Mouse (Mus musculus) liver, embryonic 15.5 days (tissue): ENCODE data around the gene Sorcs2. TPM values are rescaled to one million over a fixed set of nuclear protein-coding genes. Genes with fewer than 3 reads are reported as not detected.

Source experiments
- ATAC-seq: fragments of 200-750 bp; cut with Nextera tagmentation; 2 replicates; pipeline ENCODE4 v1.8.0; 2017; ENCODE audit warnings: moderate number of reproducible peaks, mild to moderate bottlenecking, moderate library complexity; ENCODE audit not compliant: insufficient read depth
- H3K27ac ChIP-seq: fragments of 300-500 bp; sonication (generic); replicated peaks from 2 replicates; pipeline ENCODE4 v1.5.1; 2015; ENCODE audit warnings: mild to moderate bottlenecking, inconsistent platforms
- H3K27me3 ChIP-seq: fragments of 300-500 bp; sonication (generic); 2 replicates; pipeline ENCODE4 v1.6.1; 2015; ENCODE audit warnings: mild to moderate bottlenecking, inconsistent platforms
- H3K36me3 ChIP-seq: fragments of 300-500 bp; sonication (generic); replicated peaks from 2 replicates; pipeline ENCODE4 v1.6.1; 2015; ENCODE audit warnings: moderate library complexity, mild to moderate bottlenecking, inconsistent platforms
- H3K4me1 ChIP-seq: fragments of 300-500 bp; sonication (generic); replicated peaks from 2 replicates; pipeline ENCODE4 v1.6.1; 2015; ENCODE audit warnings: inconsistent platforms
- H3K4me2 ChIP-seq: fragments of 300-500 bp; sonication (generic); 2 replicates; pipeline ENCODE4 v1.6.1; 2015; ENCODE audit warnings: moderate library complexity, mild to moderate bottlenecking, inconsistent platforms
- H3K4me3 ChIP-seq: fragments of 300-500 bp; sonication (generic); replicated peaks from 2 replicates; pipeline ENCODE4 v1.5.1; 2015; ENCODE audit warnings: mild to moderate bottlenecking, inconsistent platforms
- H3K9ac ChIP-seq: fragments of 300-500 bp; sonication (generic); 2 replicates; pipeline ENCODE4 v1.6.1; 2015; ENCODE audit warnings: moderate library complexity, mild to moderate bottlenecking, inconsistent platforms
- H3K9me3 ChIP-seq: fragments of 300-500 bp; sonication (generic); replicated peaks from 2 replicates; pipeline ENCODE4 v1.6.1; 2016; ENCODE audit warnings: inconsistent platforms
- WGBS: fragments of 180-500 bp; shearing (Covaris S2); methylation state at CpG from one replicate; pipeline ENCODE4 v1.1.7; 2015; ENCODE audit warnings: mixed read lengths; ENCODE audit not compliant: insufficient replicate concordance; 5-methylcytosine and 5-hydroxymethylcytosine counted together
- polyA plus RNA-seq: library from polyadenylated mRNA; unstranded; fragments of >200 nt; fragmentation: Nextera tagmentation; extraction: Ambion mirVana; gene quantifications from 2 replicates; pipeline ENCODE4 v1.2.1, GENCODE M21; 2015

The Sorcs2 gene
- polyA plus RNA-seq, 1 experiment from 2014 or later, result 0.55 TPM

GRCm38 (mm10) chr5:36373246-36373891 lies 24.6 kb downstream of the Sorcs2 start:
- Histone ChIP-seq H3K9me3 (no peaks in the 10 kb centered on the region), H3K27ac (no peak overlapping the region; the same call in 1 of the 2 replicates), H3K9ac (no peak overlapping the region), H3K36me3 (no peaks in the 10 kb centered on the region), H3K4me2 (no peak overlapping the region), H3K27me3 (no peaks in the 10 kb centered on the region), H3K4me1 (peaks cover 13% of the 10 kb centered on the region; the same call in 1 of the 2 replicates), H3K4me3 (no peak overlapping the region)
- 17% methylated on average over 11 of the region's 11 CpGs for WGBS
- ATAC-seq, result no peak; the same call in 1 of the 2 replicates

- WGBS, result 21% methylated on average over 5 of the region's 5 CpGs
Observed at GRCm38 (mm10) chr5:36371731-36372130, 26.2 kb downstream of the Sorcs2 start.

GRCm38 (mm10) chr5:36369261-36369684 lies 28.7 kb downstream of the Sorcs2 start:
- Histone ChIP-seq H3K27ac (no peak overlapping the region), H3K36me3 (no peaks in the 10 kb centered on the region), H3K4me3 (no peak overlapping the region), H3K4me2 (no peak overlapping the region), H3K4me1 (peaks cover 13% of the 10 kb centered on the region; the same call in 1 of the 2 replicates), H3K9me3 (no peaks in the 10 kb centered on the region), H3K27me3 (no peaks in the 10 kb centered on the region), H3K9ac (no peak overlapping the region)
- WGBS, result 54% methylated on average over 1 of the region's 1 CpGs
- no peak for ATAC-seq

More at GRCm38 (mm10) chr5:36371731-36372130, 26.2 kb downstream of the Sorcs2 start:
- Histone ChIP-seq H3K4me3 (no peak overlapping the region), H3K4me1 (peaks cover 13% of the 10 kb centered on the region; the same call in 1 of the 2 replicates), H3K4me2 (no peak overlapping the region), H3K27ac (no peak overlapping the region), H3K9me3 (no peaks in the 10 kb centered on the region), H3K36me3 (no peaks in the 10 kb centered on the region), H3K9ac (no peak overlapping the region), H3K27me3 (no peaks in the 10 kb centered on the region)
- no peak for ATAC-seq

- Histone ChIP-seq H3K9me3 (no peaks in the 10 kb centered on the region), H3K36me3 (no peaks in the 10 kb centered on the region), H3K4me3 (no peak overlapping the region), H3K9ac (no peak overlapping the region), H3K4me2 (no peak overlapping the region), H3K27me3 (no peaks in the 10 kb centered on the region), H3K4me1 (peaks cover 12% of the 10 kb centered on the region; the same call in 1 of the 2 replicates), H3K27ac (no peak overlapping the region)
- WGBS, result 55% methylated on average over 7 of the region's 7 CpGs
- ATAC-seq, result no peak
Observed at GRCm38 (mm10) chr5:36368511-36369135, 29.3 kb downstream of the Sorcs2 start.

- Histone ChIP-seq H3K9ac (no peak overlapping the region), H3K4me2 (no peak overlapping the region), H3K9me3 (no peaks in the 10 kb centered on the region), H3K36me3 (no peaks in the 10 kb centered on the region), H3K27me3 (no peaks in the 10 kb centered on the region), H3K27ac (no peak overlapping the region), H3K4me3 (no peak overlapping the region), H3K4me1 (peaks cover 10% of the 10 kb centered on the region; the same call in 1 of the 2 replicates)
- ATAC-seq, result no peak
- WGBS, result 77% methylated on average over 6 of the region's 6 CpGs
Observed at GRCm38 (mm10) chr5:36367911-36368310, 30.0 kb downstream of the Sorcs2 start.

- no peaks in the 10 kb centered on the region for H3K36me3 ChIP-seq
- peaks cover 10% of the 10 kb centered on the region; the same call in 1 of the 2 replicates for H3K4me1 ChIP-seq
- H3K9ac ChIP-seq, result no peak overlapping the region
- H3K9me3 ChIP-seq, result no peaks in the 10 kb centered on the region
- no peak overlapping the region for H3K27ac ChIP-seq
- no peaks in the 10 kb centered on the region for H3K27me3 ChIP-seq
- H3K4me2 ChIP-seq, result no peak overlapping the region
- WGBS, result 35% methylated on average over 3 of the region's 3 CpGs
- no peak for ATAC-seq
- no peak overlapping the region for H3K4me3 ChIP-seq
Observed at GRCm38 (mm10) chr5:36367181-36367610, 30.7 kb downstream of the Sorcs2 start.

GRCm38 (mm10) chr5:36361749-36362148 lies 36.2 kb downstream of the Sorcs2 start:
- H3K27me3 ChIP-seq, result no peaks in the 10 kb centered on the region
- ATAC-seq, result no peak

GRCm38 (mm10) chr5:36360343-36360742 lies 37.6 kb downstream of the Sorcs2 start:
- ATAC-seq, result no peak
- Histone ChIP-seq H3K27me3 (no peaks in the 10 kb centered on the region), H3K4me1 (no peaks in the 10 kb centered on the region), H3K4me3 (no peak overlapping the region), H3K9ac (no peak overlapping the region), H3K36me3 (no peaks in the 10 kb centered on the region), H3K4me2 (no peak overlapping the region), H3K27ac (no peak overlapping the region), H3K9me3 (no peaks in the 10 kb centered on the region)
- WGBS, result 51% methylated on average over 7 of the region's 7 CpGs

More at GRCm38 (mm10) chr5:36361749-36362148, 36.2 kb downstream of the Sorcs2 start:
- Histone ChIP-seq H3K4me3 (no peak overlapping the region), H3K9ac (no peak overlapping the region), H3K9me3 (no peaks in the 10 kb centered on the region), H3K27ac (no peak overlapping the region), H3K36me3 (no peaks in the 10 kb centered on the region), H3K4me1 (no peaks in the 10 kb centered on the region), H3K4me2 (no peak overlapping the region)
- WGBS, result 20% methylated on average over 7 of the region's 7 CpGs

GRCm38 (mm10) chr5:36359535-36360243 lies 38.2 kb downstream of the Sorcs2 start:
- Histone ChIP-seq H3K9ac (no peak overlapping the region), H3K4me3 (no peak overlapping the region), H3K36me3 (no peaks in the 10 kb centered on the region), H3K4me2 (no peak overlapping the region), H3K27ac (no peak overlapping the region), H3K4me1 (no peaks in the 10 kb centered on the region), H3K27me3 (no peaks in the 10 kb centered on the region), H3K9me3 (no peaks in the 10 kb centered on the region)
- 58% methylated on average over 5 of the region's 5 CpGs for WGBS
- ATAC-seq, result no peak

- no peaks in the 10 kb centered on the region for H3K36me3 ChIP-seq
- no peak overlapping the region for H3K4me3 ChIP-seq
- H3K4me2 ChIP-seq, result no peak overlapping the region
- no peak overlapping the region for H3K27ac ChIP-seq
- 42% methylated on average over 4 of the region's 4 CpGs for WGBS
- no peaks in the 10 kb centered on the region for H3K4me1 ChIP-seq
- no peaks in the 10 kb centered on the region for H3K9me3 ChIP-seq
- no peaks in the 10 kb centered on the region for H3K27me3 ChIP-seq
- H3K9ac ChIP-seq, result no peak overlapping the region
- ATAC-seq, result no peak
Observed at GRCm38 (mm10) chr5:36358161-36358560, 39.8 kb downstream of the Sorcs2 start.

GRCm38 (mm10) chr5:36356659-36357058 lies 41.3 kb downstream of the Sorcs2 start:
- Histone ChIP-seq H3K4me3 (no peak overlapping the region), H3K4me1 (no peaks in the 10 kb centered on the region), H3K9ac (no peak overlapping the region), H3K27ac (no peak overlapping the region), H3K9me3 (no peaks in the 10 kb centered on the region), H3K27me3 (no peaks in the 10 kb centered on the region), H3K36me3 (no peaks in the 10 kb centered on the region), H3K4me2 (no peak overlapping the region)
- ATAC-seq, result no peak
- WGBS, result 53% methylated on average over 4 of the region's 4 CpGs
